Mouse (Mus musculus) CD4-positive, CD25-positive, alpha-beta regulatory T cell, adult 4 months (primary cell): Measurements from ENCODE around the gene Rflna. TPM values are rescaled to one million over a fixed set of nuclear protein-coding genes. Genes with fewer than 3 reads are reported as not detected.

Experiments
- ATAC-seq: one replicate; pipeline ENCODE4 v1.8.0; 2017
- polyA plus RNA-seq, 2 experiments: library from polyadenylated mRNA; unstranded; fragments of 100-300 nt; shearing (Covaris generic); gene quantifications; one replicate each; pipeline ENCODE4 v1.2.1; 2017

Gene Rflna
- polyA plus RNA-seq, 2 experiments from 2014 or later, result not detected

GRCm38 (mm10) chr5:125053661-125054060 is 50.6 kb downstream of the Rflna start:
- ATAC-seq, result no peak

DNA sequence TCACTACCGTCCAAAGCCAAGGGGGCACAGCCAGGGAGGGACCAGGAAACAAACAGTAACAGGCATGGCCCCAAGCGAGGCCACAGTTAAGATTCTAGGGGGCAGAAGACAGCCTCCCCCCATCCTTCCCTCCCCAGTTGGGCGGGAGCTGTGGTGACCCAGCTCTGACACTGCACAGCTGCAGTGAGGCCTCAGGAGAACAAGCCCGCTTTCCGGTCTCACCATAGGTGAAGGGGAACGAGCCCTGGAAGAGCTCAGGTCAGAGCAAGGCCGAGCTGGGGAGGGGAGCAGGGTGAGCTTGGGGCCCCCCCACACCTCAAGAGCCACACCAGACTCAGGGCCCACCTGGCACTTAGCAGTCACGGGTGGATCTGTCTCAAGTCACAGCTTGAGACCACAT is 52.9 kb downstream of the Rflna start:
- no peak for ATAC-seq

GRCm38 (mm10) chr5:125056331-125056695 is 53.3 kb downstream of the Rflna start:
- ATAC-seq, result no peak

DNA sequence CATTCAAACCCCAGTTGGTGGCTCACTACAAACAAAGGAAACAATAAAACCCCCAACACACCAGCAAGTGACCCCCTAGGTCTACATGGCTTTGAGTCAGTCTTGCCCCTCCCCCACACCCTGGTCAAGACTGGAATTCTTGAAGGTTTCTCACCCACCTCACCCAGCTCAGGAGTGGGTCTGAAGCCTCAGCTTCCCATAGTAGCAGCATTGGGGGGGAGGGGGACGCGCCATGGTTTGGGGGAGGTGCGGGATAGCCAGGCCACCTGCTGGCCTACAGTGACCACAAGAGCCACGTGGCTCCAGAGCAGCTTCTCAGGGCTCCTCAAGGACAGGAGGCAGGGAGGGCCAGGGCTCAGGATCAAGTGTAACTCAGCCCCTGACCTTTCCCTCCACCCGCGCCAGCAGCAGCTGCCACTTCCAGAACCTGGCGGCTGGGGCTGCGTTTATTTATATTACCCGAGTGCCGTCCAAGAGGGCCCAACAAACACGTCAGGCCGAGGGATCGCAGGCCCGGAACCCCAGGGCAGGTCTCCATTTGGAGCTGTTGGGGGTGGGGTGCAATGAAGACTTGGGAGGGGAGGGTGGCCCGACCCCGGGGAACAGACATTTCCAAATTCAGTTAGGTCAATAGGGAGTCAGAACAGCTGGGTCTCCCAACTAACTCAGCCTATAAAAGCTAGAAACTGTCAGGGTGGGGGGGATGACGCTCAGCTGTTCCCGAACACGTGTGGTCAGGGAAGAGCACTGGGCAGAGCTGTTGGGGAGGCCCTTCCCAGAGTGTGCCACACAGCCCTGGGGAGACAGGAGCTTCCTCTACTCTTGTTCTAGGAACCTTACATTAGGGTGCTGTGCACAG is 53.9 kb downstream of the Rflna start:
- no peak for ATAC-seq

DNA sequence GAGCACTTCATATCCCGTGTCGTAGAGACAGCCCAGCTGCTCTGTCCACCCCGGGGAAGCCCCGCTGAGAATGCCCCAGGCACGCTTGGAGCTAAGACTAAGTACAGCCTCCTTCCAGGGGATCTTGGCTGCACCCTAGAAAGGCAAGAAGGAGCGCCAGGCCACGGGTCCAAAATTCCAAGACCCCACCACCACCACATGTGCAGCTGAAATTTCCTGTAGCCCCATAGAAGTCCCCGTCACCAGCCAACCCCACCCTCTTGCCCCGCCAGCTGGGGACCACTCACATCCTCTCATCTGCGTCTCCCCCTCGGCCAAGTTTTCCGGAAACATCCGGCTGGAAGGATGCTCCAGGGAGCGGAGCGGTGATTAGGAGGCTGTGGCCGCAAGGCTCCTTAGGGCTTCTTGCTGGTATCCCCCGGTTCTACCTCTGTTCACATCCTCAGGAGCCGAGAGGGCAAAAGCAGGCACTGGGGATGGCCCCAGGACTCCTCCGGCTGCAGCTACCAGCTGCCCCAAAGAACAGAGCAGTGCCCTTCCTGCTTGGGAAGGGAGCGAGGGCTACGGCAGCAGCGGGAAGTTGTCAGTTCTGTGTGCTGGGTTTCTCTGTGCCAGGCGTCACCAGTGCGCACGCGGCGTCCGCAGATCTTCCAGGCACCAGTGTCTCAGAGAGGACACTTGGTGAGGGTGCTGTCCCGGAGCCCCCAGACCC is 54.7 kb downstream of the Rflna start:
- ATAC-seq, result no peak

GRCm38 (mm10) chr5:125058267-125058668 is 55.2 kb downstream of the Rflna start:
- ATAC-seq, result no peak

Other genes with a start within 250 kb of the Rflna start
- gene Ccdc92, start 140.8 kb upstream of the Rflna start, polyA plus RNA-seq, result 1 to 10 TPM; 3.1 to 3.7 TPM
- 10 to 100 TPM in 1 of 2 experiments, 1 to 10 TPM in 1; 8.3 to 11.2 TPM for gene Zfp664, start 140.5 kb upstream of the Rflna start, polyA plus RNA-seq
- 1 to 10 TPM; 4.0 to 6.1 TPM for gene Ncor2, start 176.0 kb downstream of the Rflna start, polyA plus RNA-seq